Mouse (Mus musculus) spleen, postnatal 36 days (tissue): ENCODE measurements around the gene Endod1.

Experiments used
- DNase-seq, 2 experiments: peaks; one replicate each; pipeline ENCODE4 v3.0.0; 2022; ENCODE audit warnings: low spot score in 2 of 2, mixed read lengths in 1 of 2

Gene Endod1

DNA sequence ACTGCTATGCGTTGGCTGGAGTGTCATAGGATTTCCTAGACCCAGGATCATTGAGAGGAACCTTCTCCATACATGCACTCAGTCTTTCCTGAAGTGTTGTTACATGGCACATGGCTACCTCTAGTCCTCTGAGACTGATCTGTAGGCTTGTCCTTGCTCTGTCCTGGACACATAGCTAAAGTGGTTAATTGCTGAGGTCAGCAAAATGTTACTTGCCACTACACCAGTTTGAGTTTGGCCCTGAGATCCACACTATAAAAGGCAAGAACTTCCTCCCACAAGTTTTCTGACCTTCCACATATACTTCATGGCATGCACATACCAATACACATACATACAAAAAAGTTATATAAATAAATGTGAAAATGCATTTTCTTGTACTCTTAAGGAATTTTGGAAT is 64.7 kb downstream of the Endod1 start:
- no peak for DNase-seq

DNA sequence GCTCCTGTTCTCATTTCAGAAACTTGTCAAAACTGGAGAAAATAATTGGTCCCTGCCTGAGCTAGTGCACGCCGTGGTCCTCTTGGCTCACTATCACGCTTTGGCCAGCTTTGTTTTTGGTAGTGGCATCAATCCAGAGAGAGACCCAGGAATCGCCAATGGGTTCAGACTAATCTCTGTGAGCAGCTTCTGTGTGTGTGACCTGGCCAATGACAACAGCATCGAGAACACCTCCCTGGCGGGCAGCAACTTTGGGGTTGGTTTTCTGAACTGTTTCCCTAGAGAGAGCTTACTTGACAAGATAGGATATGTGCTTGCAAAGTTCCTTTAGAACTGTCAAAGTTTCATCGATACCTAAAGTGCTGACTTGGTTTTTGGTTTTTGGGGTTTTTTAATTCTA is 66.8 kb downstream of the Endod1 start:
- no peak for DNase-seq

DNA sequence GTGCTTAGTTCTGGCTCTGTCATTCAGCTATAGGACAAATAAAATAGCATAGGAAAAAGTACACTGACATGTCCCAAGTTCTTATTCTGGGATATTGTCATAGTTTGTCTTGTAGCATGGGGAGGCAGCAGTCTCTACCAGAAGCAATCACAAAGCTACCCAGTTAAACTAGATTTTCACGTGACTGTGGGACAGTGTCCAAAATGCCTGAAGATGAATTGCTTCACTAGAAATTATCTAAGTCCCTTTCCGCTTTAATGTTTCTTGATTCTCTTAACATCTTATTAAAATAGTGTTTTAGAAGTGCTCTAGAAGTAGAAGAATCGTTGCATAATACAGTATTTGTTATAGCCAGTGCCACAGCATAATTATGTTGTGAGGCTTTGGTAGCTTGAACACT is 67.3 kb downstream of the Endod1 start:
- DNase-seq: no peak

DNA sequence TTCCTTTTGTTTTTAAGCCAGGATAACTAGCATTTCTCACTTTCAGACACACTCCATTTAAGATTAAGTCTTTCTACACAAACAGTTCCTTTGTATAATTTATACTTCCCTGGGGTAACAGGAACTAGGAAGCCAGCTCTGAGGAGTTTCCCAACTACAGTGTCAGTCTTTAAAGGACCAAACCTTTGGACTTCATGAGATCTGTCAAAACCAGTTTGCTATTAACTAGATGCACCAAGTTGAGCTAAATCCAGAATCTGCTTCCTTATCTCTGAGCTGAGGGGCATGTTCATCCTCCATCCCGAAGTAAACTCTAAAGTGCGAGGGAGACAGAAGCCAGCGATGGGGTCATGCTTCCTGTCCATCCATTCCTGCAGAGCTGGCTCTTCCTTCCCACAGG is 74.0 kb downstream of the Endod1 start:
- DNase-seq: no peak

DNA sequence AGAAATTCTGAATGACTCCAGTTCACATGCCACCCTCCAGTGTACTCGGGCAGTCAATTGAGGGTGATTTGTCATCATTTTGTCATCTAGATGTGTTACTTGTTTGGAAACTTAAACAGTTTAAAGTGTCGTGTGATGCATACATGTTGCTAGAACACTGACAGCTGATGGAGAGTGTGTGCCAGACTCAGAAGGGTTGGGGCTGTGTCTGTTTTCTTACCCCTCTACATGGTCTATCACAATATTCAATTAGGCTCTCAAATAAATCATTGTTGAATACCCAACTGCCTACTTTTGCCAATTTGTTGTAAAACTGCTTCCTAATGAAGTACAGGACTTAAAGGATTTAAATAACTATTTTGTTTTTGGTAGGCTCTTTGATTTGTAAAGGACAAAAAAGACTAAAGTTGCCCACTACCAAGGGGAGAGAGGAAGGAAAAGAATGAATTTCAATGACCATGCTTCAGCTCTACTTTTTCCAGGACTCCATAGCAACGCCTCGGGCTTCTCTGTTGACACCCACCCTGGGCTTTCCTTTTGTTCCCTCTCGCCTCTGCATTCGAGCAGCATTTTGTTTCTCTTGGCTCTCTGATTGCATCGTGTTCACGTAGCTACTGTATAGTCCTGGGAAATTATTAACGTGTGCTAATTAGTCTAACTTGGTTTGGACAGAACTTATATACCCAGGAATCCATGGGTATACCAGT is 76.9 kb downstream of the Endod1 start:
- no peak for DNase-seq
